Mouse (Mus musculus) granulocyte monocyte progenitor cell, adult 5-6 weeks (primary cell): Measurements from ENCODE around the gene Ppm1l. TPM values are rescaled to one million over a fixed set of nuclear protein-coding genes. Genes with fewer than 3 reads are reported as not detected.

Experiments used
- ATAC-seq: replicated peaks from 2 replicates; pipeline ENCODE4 v1.8.0; 2016; ENCODE audit warnings: mild to moderate bottlenecking, moderate TSS enrichment, inconsistent platforms; ENCODE audit not compliant: poor library complexity, severe bottlenecking
- total RNA-seq, 2 experiments: library from RNA; stranded (forward) in 1 of 2; stranded (reverse) in 1 of 2; fragments of 200-712, 200-1000 nt in 1 of 2; fragments of >200 nt in 1 of 2; fragmentation: Nextera tagmentation in 1 of 2; gene quantifications; 2 replicates each; pipeline ENCODE4 v1.2.3; 2014 to 2017

The Ppm1l gene
- total RNA-seq, 2 experiments from 2014 or later: 0.72 to 1.3 TPM

DNA sequence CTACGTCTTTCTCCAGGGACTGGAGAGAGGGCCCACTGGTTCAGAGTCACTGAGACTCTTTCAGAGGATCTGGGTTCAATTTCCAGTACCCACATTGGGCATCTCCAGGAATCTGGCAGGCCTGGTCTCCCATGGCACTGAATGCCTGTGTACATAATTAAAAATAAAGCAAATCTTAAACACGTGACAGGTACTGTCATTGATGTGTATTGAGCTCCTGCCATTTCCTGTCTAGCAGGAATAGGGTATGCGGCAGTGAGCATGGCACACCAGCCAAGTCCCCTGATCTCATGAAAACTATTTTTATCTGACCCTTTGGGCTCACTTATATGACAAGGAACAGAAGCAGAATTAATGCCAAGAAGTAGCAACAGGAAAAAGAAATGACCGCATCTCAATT lies 110.6 kb downstream of the Ppm1l start:
- no peak for ATAC-seq

DNA sequence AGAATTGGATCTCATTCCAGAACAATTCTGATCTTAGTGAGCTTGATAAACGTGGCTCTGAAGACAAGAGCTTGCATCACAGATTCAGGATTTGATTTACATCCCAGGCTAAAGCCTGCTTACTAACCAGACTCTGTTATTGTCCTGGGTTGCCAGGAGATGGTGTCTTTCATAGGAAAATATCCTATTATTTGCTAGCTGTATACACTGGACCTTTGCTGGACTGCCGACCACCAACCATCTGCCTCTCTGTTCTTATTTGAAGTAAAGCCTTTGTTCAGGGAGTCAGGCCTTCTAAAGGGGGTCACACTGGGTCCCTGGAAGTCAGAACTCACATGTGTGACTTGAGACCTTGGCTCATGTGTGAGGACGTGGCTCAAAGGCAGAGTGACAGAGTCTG lies 111.6 kb downstream of the Ppm1l start:
- ATAC-seq: no peak

DNA sequence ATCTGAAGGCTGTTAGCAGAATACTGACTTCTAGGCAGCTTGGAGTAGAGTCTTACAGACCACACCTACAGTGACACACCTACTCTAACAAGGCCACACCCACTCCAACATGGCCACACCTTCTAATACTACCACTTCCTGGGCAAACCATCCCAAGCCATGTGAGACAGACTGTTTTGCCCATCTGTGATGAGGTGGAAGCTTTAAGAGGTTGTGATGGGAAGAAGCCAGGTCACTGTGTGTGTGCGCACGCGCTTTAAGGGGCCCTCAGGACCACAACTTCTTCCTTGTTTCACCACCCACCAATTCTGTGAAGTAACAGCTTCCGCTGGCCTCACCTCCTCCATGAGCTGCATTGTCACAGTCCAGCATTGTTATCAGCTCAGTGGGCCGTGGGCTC lies 112.7 kb downstream of the Ppm1l start:
- ATAC-seq: peak; percentile 95

DNA sequence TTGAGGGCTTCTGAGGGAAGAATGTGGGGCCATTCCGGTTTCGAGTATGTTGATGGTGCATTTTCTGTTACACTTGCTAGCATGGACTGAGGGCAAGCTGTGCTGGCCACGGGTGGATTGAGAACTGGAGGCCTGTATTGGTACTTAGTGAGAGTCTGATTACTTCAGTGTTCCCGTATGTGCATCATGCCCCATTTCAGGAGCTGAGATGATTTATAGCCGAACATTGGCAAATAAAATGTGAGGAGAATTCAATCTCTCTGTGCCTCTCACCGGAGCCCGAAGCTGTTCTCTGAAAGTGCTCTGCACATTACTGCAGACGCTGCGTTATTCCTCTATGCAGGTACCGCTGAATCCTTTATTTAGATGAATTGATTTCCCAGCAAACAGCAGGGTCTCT lies 116.9 kb downstream of the Ppm1l start:
- no peak for ATAC-seq

- peak; percentile 74 for ATAC-seq
These were observed 122.3 kb downstream of the Ppm1l start for GRCm38 (mm10) chr3:69438773-69439514.

DNA sequence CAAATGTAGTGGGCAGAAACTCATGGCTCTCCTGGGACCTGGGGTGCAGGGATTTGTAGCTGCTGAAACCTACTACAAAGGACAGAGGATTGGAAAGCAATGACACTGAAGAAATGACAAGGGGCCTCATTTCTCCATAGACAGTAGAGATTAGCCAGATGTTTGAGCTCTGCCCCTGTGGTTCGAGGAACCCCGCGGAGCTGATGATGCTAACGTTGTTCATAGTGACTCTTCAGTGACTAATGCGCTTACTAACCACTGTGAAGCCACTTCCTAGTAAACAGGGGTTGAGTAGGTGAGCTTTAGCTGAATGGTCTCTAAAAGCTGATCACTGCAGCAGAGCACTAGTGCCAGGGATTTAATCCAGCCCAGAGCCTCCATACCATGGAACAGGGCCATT lies 124.1 kb downstream of the Ppm1l start:
- 0 out of 2 replicates have a peak, but pooled peaks have one; percentile 14 for ATAC-seq

DNA sequence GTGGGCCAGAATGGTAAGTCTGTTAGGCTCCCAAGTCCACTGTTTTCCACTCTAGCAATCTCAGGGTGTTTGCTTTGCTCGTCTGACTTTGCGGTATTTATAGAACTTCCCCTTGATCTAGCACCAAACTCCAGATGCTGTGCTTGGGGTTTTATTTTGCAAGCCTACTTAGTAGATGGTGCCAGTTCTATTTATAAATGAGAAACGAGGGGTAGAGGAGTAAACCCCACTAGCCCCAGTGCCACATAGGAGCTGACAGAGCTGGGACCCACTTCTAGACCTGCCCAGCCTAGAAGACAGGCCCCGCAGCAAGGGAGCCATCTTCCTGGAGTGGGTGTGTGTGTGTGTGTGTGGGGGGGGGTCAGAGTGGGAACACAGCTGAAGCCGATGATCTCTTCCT lies 130.3 kb downstream of the Ppm1l start:
- ATAC-seq: peak; percentile 85

DNA sequence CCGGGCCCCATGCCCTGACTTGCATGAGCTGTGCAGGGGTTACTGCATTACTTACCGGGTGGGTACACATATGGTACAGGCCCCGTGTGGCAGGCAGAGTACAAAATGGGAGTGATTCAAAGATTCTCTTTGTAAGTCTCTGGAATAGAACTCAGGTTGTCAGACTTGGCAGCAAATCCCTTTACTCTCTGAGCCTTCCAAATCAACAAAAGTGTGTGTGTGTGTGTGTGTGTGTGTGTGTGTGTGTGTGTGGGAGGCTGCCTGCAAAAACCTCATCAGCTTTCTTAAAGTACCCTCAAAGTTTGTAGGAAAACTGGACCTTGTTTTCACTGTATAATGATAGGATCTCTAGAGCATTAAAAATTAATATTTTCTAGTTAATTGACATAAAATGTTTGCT lies 132.4 kb downstream of the Ppm1l start:
- ATAC-seq: no peak

DNA sequence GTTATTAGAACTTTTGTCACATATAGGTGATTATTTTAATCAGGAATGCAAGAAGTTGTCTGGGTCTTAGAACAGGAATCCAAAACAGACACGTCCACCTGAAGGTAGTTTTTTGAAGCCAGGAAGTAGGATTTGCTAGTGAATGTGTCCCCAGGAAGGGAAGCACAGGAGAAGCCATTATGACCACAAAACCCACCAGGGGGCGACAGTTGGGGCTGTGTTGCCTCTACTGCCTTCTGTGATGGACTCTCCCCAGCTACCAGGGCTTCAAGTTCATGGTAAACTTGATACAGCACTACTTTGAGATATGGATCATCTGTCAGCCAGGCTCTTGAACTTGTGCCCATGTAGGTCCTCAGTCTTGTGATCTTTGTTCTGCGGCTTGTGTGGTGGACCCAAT lies 137.7 kb downstream of the Ppm1l start:
- ATAC-seq: no peak

DNA sequence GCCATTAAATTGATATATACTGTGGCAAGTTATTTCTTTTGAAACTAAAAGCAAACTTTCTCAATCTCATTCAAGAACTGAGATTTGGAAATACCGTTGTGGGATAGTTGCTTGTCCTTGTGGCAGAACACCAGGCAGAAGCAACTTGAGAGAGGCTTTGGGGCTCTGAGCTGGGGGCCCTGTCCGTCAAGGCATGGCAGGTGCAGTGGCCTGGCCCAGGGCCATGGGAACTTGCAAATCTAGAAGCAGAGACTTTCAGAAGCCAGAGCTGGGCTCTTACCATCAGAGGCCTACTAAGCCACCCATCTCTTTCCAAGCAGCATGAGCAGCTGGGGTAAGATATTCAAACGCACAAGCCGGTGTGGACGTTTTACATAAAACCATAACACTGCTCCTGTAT lies 139.4 kb downstream of the Ppm1l start:
- ATAC-seq: no peak

GRCm38 (mm10) chr3:69458756-69459155 lies 142.1 kb downstream of the Ppm1l start:
- ATAC-seq: no peak

DNA sequence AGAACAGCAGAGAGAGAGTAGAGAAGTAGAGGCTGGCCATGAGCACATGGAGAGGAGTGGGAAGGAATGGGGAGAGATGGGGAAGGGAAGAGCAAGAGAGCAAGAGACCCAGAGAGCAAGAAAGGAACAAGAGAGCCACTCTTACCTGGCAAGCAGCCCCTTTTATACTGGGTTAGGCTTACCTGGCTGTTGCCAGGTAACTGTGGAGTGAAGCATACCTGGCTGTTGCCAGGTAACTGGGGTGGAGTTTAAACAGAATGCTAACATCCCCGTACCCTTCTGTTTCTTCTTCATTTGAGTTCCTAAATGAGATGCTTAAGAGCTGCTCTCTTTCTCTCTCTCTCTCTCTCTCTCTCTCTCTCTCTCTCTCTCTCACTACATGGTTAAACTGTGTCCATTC lies 145.3 kb downstream of the Ppm1l start:
- no peak for ATAC-seq

- no peak for ATAC-seq
These were observed 149.1 kb downstream of the Ppm1l start for GRCm38 (mm10) chr3:69465751-69466150.

GRCm38 (mm10) chr3:69468280-69469008 lies 151.8 kb downstream of the Ppm1l start:
- ATAC-seq: peak; percentile 42

- no peak; the same call in 1 of the 2 replicates for ATAC-seq
These were observed 152.9 kb downstream of the Ppm1l start for GRCm38 (mm10) chr3:69469463-69470141.

DNA sequence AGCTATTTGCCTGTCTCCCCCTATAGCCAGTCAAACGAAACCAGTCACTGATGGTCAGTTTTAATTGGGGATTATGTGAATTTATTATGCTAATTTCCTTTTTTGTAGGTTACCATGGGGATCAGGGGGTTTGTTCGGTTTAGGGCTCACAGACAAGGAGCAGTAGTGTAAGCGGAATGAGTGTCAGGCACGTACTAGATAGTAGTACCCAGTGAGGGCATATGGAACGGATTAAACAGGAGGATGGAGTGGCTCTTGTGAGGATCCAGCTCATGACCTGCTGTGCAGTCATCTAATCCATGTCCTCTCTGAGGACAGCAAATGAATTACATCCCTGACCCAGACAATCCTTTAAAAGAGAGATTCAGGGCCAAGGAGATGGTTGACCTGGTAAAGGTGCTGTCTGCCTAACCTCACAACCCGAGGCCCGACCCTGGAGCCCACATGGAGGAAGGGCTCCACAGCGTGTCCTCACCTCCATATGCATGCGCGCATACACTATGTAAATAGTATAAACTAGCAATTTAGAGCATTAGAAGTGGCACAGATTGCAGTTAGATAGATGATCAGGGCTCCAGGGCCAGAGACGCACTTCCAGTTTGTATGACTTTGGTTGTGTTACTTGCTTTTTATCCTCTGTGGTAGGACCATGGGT lies 153.6 kb downstream of the Ppm1l start:
- no peak for ATAC-seq

DNA sequence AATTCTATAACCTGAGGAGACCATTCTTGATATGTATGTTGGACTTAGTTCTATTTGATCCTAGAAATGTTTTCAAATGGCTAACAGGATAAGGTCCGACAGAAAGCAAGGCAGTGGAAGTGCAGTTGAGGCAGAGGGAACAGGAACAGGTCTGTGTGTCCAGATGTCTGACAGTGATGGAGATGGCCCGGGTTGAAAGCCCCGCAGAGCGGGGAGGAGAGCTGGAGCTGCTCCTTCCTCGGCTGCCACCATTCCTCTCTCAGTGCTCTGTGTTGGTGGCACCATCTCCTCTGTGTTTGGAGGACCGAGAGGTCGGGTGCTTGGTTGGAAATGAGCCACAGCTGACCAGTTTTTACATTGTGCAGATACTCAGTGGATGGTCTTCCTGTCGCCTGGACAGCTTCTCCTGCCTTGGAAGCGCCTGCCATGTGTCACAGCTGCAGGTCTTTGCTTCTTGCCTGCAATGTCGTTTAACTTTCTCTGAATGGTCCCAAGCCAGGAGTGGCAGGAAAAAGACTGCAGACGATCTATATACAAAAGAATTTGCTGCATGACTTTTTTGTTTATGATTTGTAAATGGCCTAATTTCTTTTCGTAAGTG lies 159.3 kb downstream of the Ppm1l start:
- no peak for ATAC-seq

DNA sequence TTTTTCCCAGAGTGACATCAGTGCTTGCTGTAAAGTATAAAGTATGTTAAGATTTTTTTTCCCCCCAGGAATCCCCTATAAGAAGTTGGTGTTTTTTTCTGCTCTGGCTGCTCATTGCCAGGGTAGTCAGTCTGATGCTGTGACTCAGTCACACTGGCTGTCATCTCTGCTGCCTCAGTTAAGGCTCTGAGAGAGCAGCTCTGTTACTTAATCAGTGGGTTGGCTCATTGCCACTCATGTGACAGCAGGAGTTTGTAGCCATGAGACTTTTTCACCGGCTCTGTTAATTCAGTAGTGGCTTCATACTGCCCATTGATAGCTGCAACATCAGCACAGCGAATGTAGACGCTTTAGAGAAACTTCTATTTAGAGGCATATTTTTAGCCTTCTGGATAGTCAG lies 163.3 kb downstream of the Ppm1l start:
- no peak for ATAC-seq

DNA sequence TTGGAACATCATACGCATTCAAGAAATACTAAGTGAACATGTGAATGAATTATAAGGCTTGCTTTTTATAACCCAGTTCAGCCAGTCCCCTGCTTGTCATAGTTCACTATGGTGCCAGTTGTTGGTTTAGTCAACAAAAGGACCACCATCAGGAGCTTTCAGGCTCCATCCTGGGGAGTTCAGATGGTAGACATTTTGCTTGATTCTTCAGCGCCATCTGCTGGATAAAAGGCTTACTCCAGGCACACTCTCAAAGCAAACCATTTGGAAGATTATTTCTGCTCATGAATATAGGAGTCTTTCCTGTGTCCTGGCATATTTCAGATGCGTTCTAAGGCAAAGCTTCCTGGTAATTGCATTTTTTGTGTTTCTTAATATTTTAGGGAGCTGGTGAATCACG lies 165.2 kb downstream of the Ppm1l start:
- peak; percentile 72 for ATAC-seq

GRCm38 (mm10) chr3:69484006-69484574 lies 167.4 kb downstream of the Ppm1l start:
- no peak for ATAC-seq
